Mouse (Mus musculus) myocyte (in vitro differentiated cells): ENCODE data around the gene Olfr370. TPM values are rescaled to one million over a fixed set of nuclear protein-coding genes. Genes with fewer than 3 reads are reported as not detected.
"Not testable (repeated sequence)": the region's sequence is repeated elsewhere in the genome, so short reads cannot be mapped to it uniquely, and the experiment has no call there.

ENCODE experiments used
- H3K27me3 ChIP-seq: one replicate; pipeline ENCODE4 v1.6.1; 2011; ENCODE audit not compliant: control insufficient read depth, insufficient read depth, insufficient read length
- H3K36me3 ChIP-seq: one replicate; pipeline ENCODE4 v1.6.1; 2011; ENCODE audit not compliant: control insufficient read depth, insufficient read depth
- H3K4me2 ChIP-seq: one replicate; pipeline ENCODE4 v1.6.1; 2011; ENCODE audit warnings: low read depth, control low read depth
- H3K4me3 ChIP-seq: one replicate; pipeline ENCODE4 v1.5.1; 2011; ENCODE audit warnings: mild to moderate bottlenecking, control low read depth, moderate library complexity
- H3K79me2 ChIP-seq: one replicate; pipeline ENCODE4 v1.6.1; 2011; ENCODE audit not compliant: control insufficient read depth, insufficient read depth
- H3ac ChIP-seq: one replicate; pipeline ENCODE4 v1.6.1; 2011; ENCODE audit not compliant: control insufficient read depth, insufficient read length
- CEBPB ChIP-seq: IDR thresholded peaks from 2 replicates; pipeline ENCODE4 v1.6.1; 2011; ENCODE audit warnings: mild to moderate bottlenecking, moderate library complexity; ENCODE audit not compliant: poor library complexity, insufficient read depth, severe bottlenecking
- E2F4 ChIP-seq: IDR thresholded peaks from one replicate; pipeline ENCODE4 v1.6.1; 2011; ENCODE audit warnings: mild to moderate bottlenecking, control low read depth, moderate library complexity; ENCODE audit not compliant: insufficient read depth
- MAX ChIP-seq: IDR thresholded peaks from one replicate; pipeline ENCODE4 v1.6.1; 2011; ENCODE audit warnings: low read depth, mild to moderate bottlenecking, control low read depth
- MYOD1 ChIP-seq, 3 experiments: IDR thresholded peaks; one replicate each; pipeline ENCODE4 v1.6.1; 2011; ENCODE audit warnings: control low read depth in 2 of 3, low read depth in 2 of 3, mild to moderate bottlenecking in 2 of 3, moderate library complexity in 1 of 3; ENCODE audit not compliant: insufficient read length in 2 of 3, control insufficient read depth in 1 of 3
- MYOG ChIP-seq, 3 experiments: IDR thresholded peaks; one replicate each; pipeline ENCODE4 v1.6.1; 2011; ENCODE audit warnings: control low read depth in 2 of 3, low read depth in 2 of 3, mild to moderate bottlenecking in 2 of 3; ENCODE audit not compliant: insufficient read length in 2 of 3, control insufficient read depth in 1 of 3, insufficient read depth in 1 of 3
- POLR2A ChIP-seq: IDR thresholded peaks from one replicate; pipeline ENCODE4 v1.6.1; 2011; ENCODE audit warnings: low read depth, mild to moderate bottlenecking, control low read depth, moderate library complexity; ENCODE audit not compliant: insufficient read length
- POLR2AphosphoS2 ChIP-seq: IDR thresholded peaks from one replicate; pipeline ENCODE4 v1.6.1; 2011; ENCODE audit warnings: low read depth, control low read depth; ENCODE audit not compliant: insufficient read length
- REST ChIP-seq: IDR thresholded peaks from one replicate; pipeline ENCODE4 v1.6.1; 2011; ENCODE audit warnings: mild to moderate bottlenecking, control low read depth, moderate library complexity; ENCODE audit not compliant: insufficient read depth, insufficient read length
- TCF3 ChIP-seq: IDR thresholded peaks from one replicate; pipeline ENCODE4 v1.6.1; 2011; ENCODE audit warnings: low read depth, control low read depth; ENCODE audit not compliant: insufficient read length
- USF1 ChIP-seq: IDR thresholded peaks from one replicate; pipeline ENCODE4 v1.6.1; 2011; ENCODE audit warnings: low read depth, mild to moderate bottlenecking, control low read depth, moderate library complexity
- polyA plus RNA-seq: library from polyadenylated mRNA; unstranded; fragments of >200 nt; fragmentation: generic; extraction: Trizol; gene quantifications from one replicate; pipeline ENCODE4 v1.2.1, GENCODE M21; 2012; ENCODE audit warnings: missing spikeins

Gene Olfr370
- polyA plus RNA-seq, 1 experiment: not detected

- Histone ChIP-seq H3K79me2 (peaks cover 19% of the 10 kb centered on the region), H3ac (no peak overlapping the region), H3K4me2 (no peak overlapping the region), H3K36me3 (peaks cover 3% of the 10 kb centered on the region), H3K27me3 (no peaks in the 10 kb centered on the region), H3K4me3 (no peak overlapping the region)
- peak; percentile 13 for TF ChIP-seq POLR2A
- no peak for TF ChIP-seq E2F4
- TF ChIP-seq REST: no peak
- TF ChIP-seq USF1: no peak
Observed at GRCm38 (mm10) chr8:83570272-83571000, 34.9 kb downstream of the Olfr370 start.

GRCm38 (mm10) chr8:83571001-83571340 lies 35.4 kb downstream of the Olfr370 start:
- H3K4me3 ChIP-seq, H3K36me3 ChIP-seq, H3ac ChIP-seq, H3K27me3 ChIP-seq, H3K4me2 ChIP-seq: not testable (repeated sequence)
- H3K79me2 ChIP-seq: peaks cover 19% of the 10 kb centered on the region
- TF ChIP-seq MYOG (IDR thresholded peaks at IDR 0.05; ENCODE audit: control insufficient read depth in 1 of 3, insufficient read depth in 1 of 3, insufficient read length in 2 of 3, low read depth in 2 of 3): peak in 1 of 3 experiments; percentile 4

GRCm38 (mm10) chr8:83571791-83572190 lies 36.2 kb downstream of the Olfr370 start:
- H3K4me2 ChIP-seq: no peak overlapping the region
- TF ChIP-seq REST (no peak), POLR2A (peak; percentile 17)
- no peak overlapping the region for H3ac ChIP-seq
- no peak overlapping the region for H3K4me3 ChIP-seq
- H3K36me3 ChIP-seq: peaks cover 3% of the 10 kb centered on the region
- H3K27me3 ChIP-seq: no peaks in the 10 kb centered on the region
- H3K79me2 ChIP-seq: peaks cover 26% of the 10 kb centered on the region

- Histone ChIP-seq H3K4me2 (no peak overlapping the region), H3K36me3 (peaks cover 3% of the 10 kb centered on the region), H3K27me3 (no peaks in the 10 kb centered on the region), H3ac (no peak overlapping the region), H3K4me3 (no peak overlapping the region), H3K79me2 (peaks cover 26% of the 10 kb centered on the region)
- TF ChIP-seq CEBPB (no peak), MYOG (IDR thresholded peaks at IDR 0.05; ENCODE audit: control insufficient read depth in 1 of 3, insufficient read depth in 1 of 3, insufficient read length in 2 of 3, low read depth in 2 of 3) (peak in 1 of 3 experiments; percentile 15)
Observed at GRCm38 (mm10) chr8:83572246-83572812, 36.7 kb downstream of the Olfr370 start.

GRCm38 (mm10) chr8:83573140-83573875 lies 37.7 kb downstream of the Olfr370 start:
- H3K36me3 ChIP-seq: peaks cover 3% of the 10 kb centered on the region
- no peak overlapping the region for H3K4me3 ChIP-seq
- peak overlapping the region; percentile 61 for H3K4me2 ChIP-seq
- H3ac ChIP-seq: no peak overlapping the region
- TF ChIP-seq POLR2A (peak; percentile 3), MYOD1 (IDR thresholded peaks at IDR 0.05; ENCODE audit: control insufficient read depth in 1 of 3, insufficient read length in 2 of 3, low read depth in 2 of 3) (peak in 1 of 3 experiments; percentile 20), CEBPB (no peak), POLR2AphosphoS2 (no peak), E2F4 (no peak), MYOG (IDR thresholded peaks at IDR 0.05; ENCODE audit: control insufficient read depth in 1 of 3, insufficient read depth in 1 of 3, insufficient read length in 2 of 3, low read depth in 2 of 3) (peak in 1 of 3 experiments; percentile 43), USF1 (no peak), TCF3 (no peak)
- H3K27me3 ChIP-seq: no peaks in the 10 kb centered on the region
- H3K79me2 ChIP-seq: peaks cover 27% of the 10 kb centered on the region

GRCm38 (mm10) chr8:83574631-83575315 lies 39.2 kb downstream of the Olfr370 start:
- Histone ChIP-seq H3K36me3 (peaks cover 3% of the 10 kb centered on the region), H3K79me2 (peaks cover 25% of the 10 kb centered on the region), H3K4me2 (peak overlapping the region; percentile 61), H3K27me3 (no peaks in the 10 kb centered on the region), H3K4me3 (no peak overlapping the region), H3ac (no peak overlapping the region)
- TF ChIP-seq MYOG (IDR thresholded peaks at IDR 0.05; ENCODE audit: control insufficient read depth in 1 of 3, insufficient read depth in 1 of 3, insufficient read length in 2 of 3, low read depth in 2 of 3): peak in 1 of 3 experiments; percentile 59
- TF ChIP-seq MAX: no peak
- peak; percentile 16 for TF ChIP-seq POLR2AphosphoS2
